Mouse (Mus musculus): ENCODE measurements around the gene Cped1.

DNA sequence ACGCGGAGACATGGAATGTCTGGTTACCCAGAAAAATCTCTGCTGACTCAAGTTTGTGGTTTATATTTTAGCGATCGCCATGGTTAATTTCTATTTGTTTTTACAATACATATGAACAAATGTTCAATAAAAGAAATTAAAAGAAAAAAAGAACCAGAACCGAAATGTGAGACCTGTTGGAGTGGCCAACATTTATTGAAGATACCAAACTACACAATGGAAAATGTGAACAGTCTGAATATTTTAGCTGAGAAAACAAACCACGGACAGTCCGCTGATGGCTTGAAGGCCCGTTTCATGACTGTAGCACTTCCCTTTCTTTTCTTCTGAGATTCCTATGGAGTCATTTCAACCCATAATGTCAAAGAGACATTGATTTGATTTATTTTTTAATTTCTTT, 201.3 kb downstream of the Cped1 start:
- no peak for TF ChIP-seq POLR2A (IDR thresholded peaks at IDR 0.05; ENCODE audit: insufficient read depth, low read depth, low read length)
- TF ChIP-seq CTCF (IDR thresholded peaks at IDR 0.05), result no peak
- no peak for TF ChIP-seq EP300 (IDR thresholded peaks at IDR 0.05; ENCODE audit: insufficient read depth, low read depth, low read length)

Data from heart, adult 2 months (tissue).